Mouse (Mus musculus): ENCODE measurements around the gene Cdh4. TPM values are rescaled to one million over a fixed set of nuclear protein-coding genes. Genes with fewer than 3 reads are reported as not detected.

Gene Cdh4
- polyA plus RNA-seq, 1 experiment, result 3.1 TPM

- DNase-seq (ENCODE audit: low spot score), result no peak
These were observed 420.4 kb downstream of the Cdh4 start for GRCm38 (mm10) chr2:179862676-179863075.

GRCm38 (mm10) chr2:179863266-179863665, 421.0 kb downstream of the Cdh4 start:
- no peak for DNase-seq (ENCODE audit: low spot score)

GRCm38 (mm10) chr2:179865097-179865496, 422.9 kb downstream of the Cdh4 start:
- DNase-seq (ENCODE audit: low spot score), result no peak

GRCm38 (mm10) chr2:179867669-179868068, 425.4 kb downstream of the Cdh4 start:
- DNase-seq (ENCODE audit: low spot score), result no peak

- DNase-seq (ENCODE audit: low spot score), result no peak
These were observed 427.6 kb downstream of the Cdh4 start for GRCm38 (mm10) chr2:179869871-179870270.

GRCm38 (mm10) chr2:179872724-179873123, 430.5 kb downstream of the Cdh4 start:
- DNase-seq (ENCODE audit: low spot score), result no peak

- DNase-seq (ENCODE audit: low spot score), result no peak
These were observed 431.1 kb downstream of the Cdh4 start for GRCm38 (mm10) chr2:179873315-179873714.

- DNase-seq (ENCODE audit: low spot score), result peak; percentile 32
These were observed 432.9 kb downstream of the Cdh4 start for GRCm38 (mm10) chr2:179875147-179875546.

- no peak for DNase-seq (ENCODE audit: low spot score)
These were observed 435.5 kb downstream of the Cdh4 start for GRCm38 (mm10) chr2:179877551-179878215.

GRCm38 (mm10) chr2:179884561-179884960, 442.3 kb downstream of the Cdh4 start:
- DNase-seq (ENCODE audit: low spot score), result no peak

- DNase-seq (ENCODE audit: low spot score), result no peak
These were observed 448.8 kb downstream of the Cdh4 start for GRCm38 (mm10) chr2:179891048-179891447.

- DNase-seq (ENCODE audit: low spot score), result no peak
These were observed 454.7 kb downstream of the Cdh4 start for GRCm38 (mm10) chr2:179896949-179897348.

GRCm38 (mm10) chr2:179912911-179913310, 470.7 kb downstream of the Cdh4 start:
- DNase-seq (ENCODE audit: low spot score), result no peak

- DNase-seq (ENCODE audit: low spot score), result no peak
These were observed 471.1 kb downstream of the Cdh4 start for GRCm38 (mm10) chr2:179913349-179913748.

- no peak for DNase-seq (ENCODE audit: low spot score)
These were observed 472.0 kb downstream of the Cdh4 start for GRCm38 (mm10) chr2:179914246-179914645.

GRCm38 (mm10) chr2:179916877-179917673, 474.8 kb downstream of the Cdh4 start:
- peak; percentile 50 for DNase-seq (ENCODE audit: low spot score)

- DNase-seq (ENCODE audit: low spot score), result no peak
These were observed 477.8 kb downstream of the Cdh4 start for GRCm38 (mm10) chr2:179920042-179920441.

GRCm38 (mm10) chr2:179921021-179921653, 478.9 kb downstream of the Cdh4 start:
- no peak for DNase-seq (ENCODE audit: low spot score)

GRCm38 (mm10) chr2:179924038-179924437, 481.8 kb downstream of the Cdh4 start:
- DNase-seq (ENCODE audit: low spot score), result no peak

- DNase-seq (ENCODE audit: low spot score), result no peak
These were observed 486.9 kb downstream of the Cdh4 start for GRCm38 (mm10) chr2:179929166-179929565.

- no peak for DNase-seq (ENCODE audit: low spot score)
These were observed 489.5 kb downstream of the Cdh4 start for GRCm38 (mm10) chr2:179931741-179932140.

- no peak for DNase-seq (ENCODE audit: low spot score)
These were observed 491.9 kb downstream of the Cdh4 start for GRCm38 (mm10) chr2:179934165-179934564.

- no peak for DNase-seq (ENCODE audit: low spot score)
These were observed 494.9 kb downstream of the Cdh4 start for GRCm38 (mm10) chr2:179937091-179937490.
